Mouse (Mus musculus): Measurements from ENCODE around the gene Pik3r2. TPM values are rescaled to one million over a fixed set of nuclear protein-coding genes. Genes with fewer than 3 reads are reported as not detected.

Gene Pik3r2
- polyA plus RNA-seq, 1 experiment from 2014 or later: 8.9 TPM

GRCm38 (mm10) chr8:70773410-70773809 is 3.1 kb downstream of the Pik3r2 start:
- 86% methylated on average over 5 of the region's 5 CpGs for WGBS (ENCODE audit: insufficient replicate concordance)
- TF ChIP-seq EP300 (IDR thresholded peaks at IDR 0.05; ENCODE audit: low read depth): no peak
- no peak for TF ChIP-seq CTCF (IDR thresholded peaks at IDR 0.05; ENCODE audit: low read depth)
- Histone ChIP-seq H3K27ac (ENCODE audit: low read depth) (no peak overlapping the region), H3K4me2 (ENCODE audit: low read depth, low read length) (no peak overlapping the region), H3K27me3 (ENCODE audit: insufficient read depth, low read length) (no peaks in the 10 kb centered on the region), H3K36me3 (replicated peaks; ENCODE audit: insufficient read depth, low read length) (peaks cover 23% of the 10 kb centered on the region), H3K4me1 (ENCODE audit: insufficient read depth) (peaks cover 46% of the 10 kb centered on the region), H3K9me3 (ENCODE audit: low read length) (no peaks in the 10 kb centered on the region), H3K9ac (replicated peaks) (peak overlapping the region; percentile 5; the same call in 1 of the 2 replicates), H3K4me3 (ENCODE audit: low read depth, low read length) (no peak overlapping the region)
- DNase-seq: no peak
- no peak for ATAC-seq

GRCm38 (mm10) chr8:70772890-70773289 is 3.6 kb downstream of the Pik3r2 start:
- H3K9ac ChIP-seq (replicated peaks): no peak overlapping the region
- no peaks in the 10 kb centered on the region for H3K9me3 ChIP-seq (ENCODE audit: low read length)
- no peak overlapping the region for H3K4me2 ChIP-seq (ENCODE audit: low read depth, low read length)
- no peak overlapping the region for H3K27ac ChIP-seq (ENCODE audit: low read depth)
- no peak for ATAC-seq
- no peak for DNase-seq
- no peak overlapping the region for H3K4me3 ChIP-seq (ENCODE audit: low read depth, low read length)
- peaks cover 26% of the 10 kb centered on the region for H3K36me3 ChIP-seq (replicated peaks; ENCODE audit: insufficient read depth, low read length)
- peaks cover 44% of the 10 kb centered on the region for H3K4me1 ChIP-seq (ENCODE audit: insufficient read depth)
- no peaks in the 10 kb centered on the region for H3K27me3 ChIP-seq (ENCODE audit: insufficient read depth, low read length)
- TF ChIP-seq EP300 (IDR thresholded peaks at IDR 0.05; ENCODE audit: low read depth): no peak
- TF ChIP-seq CTCF (IDR thresholded peaks at IDR 0.05; ENCODE audit: low read depth): no peak
- 87% methylated on average over 9 of the region's 9 CpGs for WGBS (ENCODE audit: insufficient replicate concordance)

- H3K4me1 ChIP-seq (ENCODE audit: insufficient read depth): peaks cover 43% of the 10 kb centered on the region
- H3K9ac ChIP-seq (replicated peaks): no peak overlapping the region
- peaks cover 26% of the 10 kb centered on the region for H3K36me3 ChIP-seq (replicated peaks; ENCODE audit: insufficient read depth, low read length)
- no peak overlapping the region for H3K4me2 ChIP-seq (ENCODE audit: low read depth, low read length)
- ATAC-seq (no peak), DNase-seq (no peak)
- H3K27ac ChIP-seq (ENCODE audit: low read depth): no peak overlapping the region
- no peaks in the 10 kb centered on the region for H3K27me3 ChIP-seq (ENCODE audit: insufficient read depth, low read length)
- no peak for TF ChIP-seq CTCF (IDR thresholded peaks at IDR 0.05; ENCODE audit: low read depth)
- no peak for TF ChIP-seq EP300 (IDR thresholded peaks at IDR 0.05; ENCODE audit: low read depth)
- no peak overlapping the region for H3K4me3 ChIP-seq (ENCODE audit: low read depth, low read length)
- 91% methylated on average over 13 of the region's 13 CpGs for WGBS (ENCODE audit: insufficient replicate concordance)
- H3K9me3 ChIP-seq (ENCODE audit: low read length): no peaks in the 10 kb centered on the region
Measured at GRCm38 (mm10) chr8:70772075-70772474, 4.4 kb downstream of the Pik3r2 start.

GRCm38 (mm10) chr8:70771217-70771616 is 5.3 kb downstream of the Pik3r2 start:
- H3K36me3 ChIP-seq (replicated peaks; ENCODE audit: insufficient read depth, low read length): peaks cover 26% of the 10 kb centered on the region
- H3K4me1 ChIP-seq (ENCODE audit: insufficient read depth): peaks cover 50% of the 10 kb centered on the region
- 69% methylated on average over 7 of the region's 7 CpGs for WGBS (ENCODE audit: insufficient replicate concordance)
- no peak overlapping the region for H3K9ac ChIP-seq (replicated peaks)
- no peak overlapping the region for H3K4me2 ChIP-seq (ENCODE audit: low read depth, low read length)
- H3K4me3 ChIP-seq (ENCODE audit: low read depth, low read length): no peak overlapping the region
- H3K27me3 ChIP-seq (ENCODE audit: insufficient read depth, low read length): no peaks in the 10 kb centered on the region
- no peaks in the 10 kb centered on the region for H3K9me3 ChIP-seq (ENCODE audit: low read length)
- ATAC-seq: no peak
- TF ChIP-seq CTCF (IDR thresholded peaks at IDR 0.05; ENCODE audit: low read depth) (no peak), EP300 (IDR thresholded peaks at IDR 0.05; ENCODE audit: low read depth) (no peak)
- H3K27ac ChIP-seq (ENCODE audit: low read depth): no peak overlapping the region
- no peak for DNase-seq

GRCm38 (mm10) chr8:70770748-70771147 is 5.8 kb downstream of the Pik3r2 start:
- Histone ChIP-seq H3K4me3 (ENCODE audit: low read depth, low read length) (no peak overlapping the region), H3K27me3 (ENCODE audit: insufficient read depth, low read length) (no peaks in the 10 kb centered on the region), H3K27ac (ENCODE audit: low read depth) (no peak overlapping the region), H3K4me1 (ENCODE audit: insufficient read depth) (peaks cover 50% of the 10 kb centered on the region), H3K9me3 (ENCODE audit: low read length) (no peaks in the 10 kb centered on the region), H3K4me2 (ENCODE audit: low read depth, low read length) (no peak overlapping the region), H3K9ac (replicated peaks) (no peak overlapping the region), H3K36me3 (replicated peaks; ENCODE audit: insufficient read depth, low read length) (peaks cover 26% of the 10 kb centered on the region)
- DNase-seq (no peak), ATAC-seq (no peak)
- no peak for TF ChIP-seq CTCF (IDR thresholded peaks at IDR 0.05; ENCODE audit: low read depth)
- no peak for TF ChIP-seq EP300 (IDR thresholded peaks at IDR 0.05; ENCODE audit: low read depth)
- WGBS (ENCODE audit: insufficient replicate concordance): 89% methylated on average over 13 of the region's 13 CpGs

- no peaks in the 10 kb centered on the region for H3K27me3 ChIP-seq (ENCODE audit: insufficient read depth, low read length)
- H3K9ac ChIP-seq (replicated peaks): no peak overlapping the region
- no peak overlapping the region for H3K4me2 ChIP-seq (ENCODE audit: low read depth, low read length)
- no peak overlapping the region for H3K27ac ChIP-seq (ENCODE audit: low read depth)
- no peaks in the 10 kb centered on the region for H3K9me3 ChIP-seq (ENCODE audit: low read length)
- H3K36me3 ChIP-seq (replicated peaks; ENCODE audit: insufficient read depth, low read length): peaks cover 26% of the 10 kb centered on the region
- peaks cover 48% of the 10 kb centered on the region for H3K4me1 ChIP-seq (ENCODE audit: insufficient read depth)
- 58% methylated on average over 12 of the region's 12 CpGs for WGBS (ENCODE audit: insufficient replicate concordance)
- ATAC-seq: no peak
- no peak for DNase-seq
- no peak for TF ChIP-seq EP300 (IDR thresholded peaks at IDR 0.05; ENCODE audit: low read depth)
- no peak for TF ChIP-seq CTCF (IDR thresholded peaks at IDR 0.05; ENCODE audit: low read depth)
- H3K4me3 ChIP-seq (ENCODE audit: low read depth, low read length): no peak overlapping the region
Measured at GRCm38 (mm10) chr8:70769858-70770257, 6.7 kb downstream of the Pik3r2 start.

GRCm38 (mm10) chr8:70769359-70769758 is 7.2 kb downstream of the Pik3r2 start:
- H3K27ac ChIP-seq (ENCODE audit: low read depth): 0 out of 2 replicates have a peak overlapping the region, but pooled peaks have one; percentile 66
- H3K4me2 ChIP-seq (ENCODE audit: low read depth, low read length): no peak overlapping the region
- no peaks in the 10 kb centered on the region for H3K27me3 ChIP-seq (ENCODE audit: insufficient read depth, low read length)
- H3K36me3 ChIP-seq (replicated peaks; ENCODE audit: insufficient read depth, low read length): peaks cover 26% of the 10 kb centered on the region
- no peaks in the 10 kb centered on the region for H3K9me3 ChIP-seq (ENCODE audit: low read length)
- peak; percentile 99 for DNase-seq
- no peak overlapping the region for H3K9ac ChIP-seq (replicated peaks)
- TF ChIP-seq EP300 (IDR thresholded peaks at IDR 0.05; ENCODE audit: low read depth) (no peak), CTCF (IDR thresholded peaks at IDR 0.05; ENCODE audit: low read depth) (peak; percentile 100)
- WGBS (ENCODE audit: insufficient replicate concordance): 6% methylated on average over 24 of the region's 26 CpGs
- H3K4me3 ChIP-seq (ENCODE audit: low read depth, low read length): no peak overlapping the region
- ATAC-seq: peak; percentile 81
- peaks cover 51% of the 10 kb centered on the region for H3K4me1 ChIP-seq (ENCODE audit: insufficient read depth)

Data from liver, postnatal 0 days (tissue).